Mouse (Mus musculus) spleen, adult 2 months (tissue): ENCODE results near the gene Rph3a.

ENCODE experiments used
- CTCF ChIP-seq: fragments of 200-500 bp; IDR thresholded peaks from 2 replicates; pipeline ENCODE4 v1.5.1; 2011; ENCODE audit warnings: mild to moderate bottlenecking, inconsistent platforms; ENCODE audit not compliant: insufficient read depth, insufficient read length, insufficient replicate concordance; ENCODE audit errors: extremely low read depth
- POLR2A ChIP-seq: fragments of 200-500 bp; IDR thresholded peaks from 2 replicates; pipeline ENCODE4 v1.6.1; 2011; ENCODE audit warnings: low read depth, low read length, inconsistent platforms

- no peak for TF ChIP-seq CTCF
- no peak for TF ChIP-seq POLR2A
Measured at GRCm38 (mm10) chr5:121017699-121018098, 7.8 kb upstream of the Rph3a start.
